Mouse (Mus musculus) kidney, adult 11 months (tissue): ENCODE results near the gene Noc4l.

Experiments used
- DNase-seq: peaks from one replicate; pipeline ENCODE4 v3.0.0; 2022

Gene Noc4l

DNA sequence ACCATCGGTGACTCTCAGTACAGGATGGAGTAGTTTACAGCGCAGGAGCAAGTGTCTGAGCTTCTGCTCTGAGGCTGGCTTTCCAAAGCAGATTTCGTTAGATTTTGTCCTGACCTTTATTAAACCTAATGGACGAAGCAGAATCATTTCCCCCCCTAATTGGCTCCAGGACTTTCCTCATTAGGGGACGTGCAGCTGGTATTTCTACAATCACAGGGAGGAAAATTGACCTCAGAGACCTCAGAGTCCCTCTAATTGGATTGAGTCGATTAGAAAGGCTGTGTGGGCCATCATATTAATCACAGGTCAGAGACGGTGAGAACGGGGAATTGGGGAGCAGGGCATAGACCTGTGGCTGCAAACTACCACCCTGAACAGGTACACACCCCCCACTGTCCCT lies 44.3 kb downstream of the Noc4l start:
- DNase-seq: no peak

DNA sequence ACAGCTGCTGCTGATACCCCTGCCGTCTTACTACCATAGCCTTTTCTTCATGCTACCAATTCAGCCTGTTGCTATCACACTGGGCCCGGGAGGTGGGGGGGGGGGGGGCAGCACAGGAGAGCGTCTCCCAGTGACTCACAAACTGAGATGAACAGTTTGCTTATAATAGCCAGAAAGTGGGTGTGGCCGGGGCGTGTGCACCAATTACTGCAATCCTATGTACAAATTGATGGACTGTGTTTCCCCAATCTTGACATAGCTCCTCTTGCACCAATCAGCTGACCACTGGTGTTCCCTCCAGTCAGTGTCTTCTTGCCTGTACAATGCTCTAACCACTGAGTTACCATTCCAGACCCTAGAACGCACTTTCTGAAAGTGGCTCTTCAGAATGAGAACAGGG lies 44.9 kb downstream of the Noc4l start:
- no peak for DNase-seq

DNA sequence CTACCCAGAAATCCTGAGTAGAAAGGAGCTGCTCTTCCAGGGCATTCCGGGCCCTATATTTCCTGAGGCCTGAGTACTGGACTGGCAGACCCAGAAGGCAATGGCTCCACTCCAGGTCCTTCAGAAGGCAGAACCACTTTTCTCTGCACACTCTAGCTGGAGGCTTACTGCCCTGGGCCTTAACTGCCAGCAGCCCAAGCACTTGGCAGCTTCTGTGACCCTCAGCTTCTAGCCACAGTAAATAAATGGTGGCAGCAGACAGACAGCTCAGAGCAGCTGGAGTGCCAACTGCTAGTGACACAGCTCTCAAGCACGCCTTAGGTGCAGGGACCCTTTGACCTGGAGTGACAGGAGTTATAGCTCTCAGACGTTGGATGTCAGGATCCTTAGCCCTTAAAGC lies 45.5 kb downstream of the Noc4l start:
- DNase-seq: no peak

DNA sequence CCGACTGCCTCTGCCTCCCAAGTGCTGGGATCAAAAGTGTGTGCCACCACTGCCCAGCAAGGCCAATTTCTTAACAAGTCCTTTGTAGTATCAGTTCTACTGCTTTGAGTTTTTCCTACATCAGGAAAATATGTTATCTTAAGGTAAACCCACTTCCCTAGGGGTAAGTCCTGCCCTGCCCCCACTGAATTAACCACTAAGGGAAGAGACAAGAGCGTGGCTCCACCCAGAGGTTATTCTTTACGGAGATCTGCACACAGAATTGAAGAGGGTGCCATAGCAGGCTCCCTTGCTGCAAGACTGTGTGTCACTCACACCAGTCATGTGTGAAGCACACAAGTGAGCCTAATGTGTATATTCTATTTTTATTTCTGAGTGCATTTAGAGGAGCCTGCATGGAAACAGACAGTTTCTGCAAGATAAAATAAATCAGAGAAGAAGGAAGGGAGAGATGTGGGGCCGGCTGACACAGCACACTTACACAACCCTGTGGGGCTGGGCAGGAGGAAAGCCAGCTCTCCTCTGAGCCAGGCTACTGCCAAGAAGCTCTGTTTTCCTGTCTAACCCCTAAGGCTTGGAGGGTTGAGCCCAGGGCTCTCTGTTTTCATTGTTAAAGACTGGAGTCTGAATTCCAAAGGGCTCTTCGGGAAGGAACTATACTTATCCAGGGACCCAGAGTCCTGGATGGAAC lies 47.5 kb downstream of the Noc4l start:
- DNase-seq: no peak

DNA sequence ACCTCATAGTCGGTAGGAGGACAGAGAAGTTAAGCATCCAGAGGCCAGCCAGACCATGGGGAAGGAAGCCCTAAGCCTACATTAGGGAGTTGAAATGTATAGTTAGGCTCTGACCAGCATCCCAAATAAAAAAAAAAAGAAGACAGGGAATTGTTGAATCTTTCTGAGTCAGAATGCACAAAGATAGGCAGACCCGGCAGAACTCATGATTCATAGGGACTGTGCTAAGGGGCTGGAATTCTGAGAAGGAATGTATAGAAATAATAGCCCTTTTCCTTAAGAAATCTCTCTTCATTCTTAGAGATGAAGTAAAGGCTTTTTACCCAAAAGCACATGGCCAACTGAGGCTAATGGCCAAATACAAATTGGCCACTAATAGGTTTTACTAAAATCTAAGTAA lies 48.9 kb downstream of the Noc4l start:
- DNase-seq: no peak

DNA sequence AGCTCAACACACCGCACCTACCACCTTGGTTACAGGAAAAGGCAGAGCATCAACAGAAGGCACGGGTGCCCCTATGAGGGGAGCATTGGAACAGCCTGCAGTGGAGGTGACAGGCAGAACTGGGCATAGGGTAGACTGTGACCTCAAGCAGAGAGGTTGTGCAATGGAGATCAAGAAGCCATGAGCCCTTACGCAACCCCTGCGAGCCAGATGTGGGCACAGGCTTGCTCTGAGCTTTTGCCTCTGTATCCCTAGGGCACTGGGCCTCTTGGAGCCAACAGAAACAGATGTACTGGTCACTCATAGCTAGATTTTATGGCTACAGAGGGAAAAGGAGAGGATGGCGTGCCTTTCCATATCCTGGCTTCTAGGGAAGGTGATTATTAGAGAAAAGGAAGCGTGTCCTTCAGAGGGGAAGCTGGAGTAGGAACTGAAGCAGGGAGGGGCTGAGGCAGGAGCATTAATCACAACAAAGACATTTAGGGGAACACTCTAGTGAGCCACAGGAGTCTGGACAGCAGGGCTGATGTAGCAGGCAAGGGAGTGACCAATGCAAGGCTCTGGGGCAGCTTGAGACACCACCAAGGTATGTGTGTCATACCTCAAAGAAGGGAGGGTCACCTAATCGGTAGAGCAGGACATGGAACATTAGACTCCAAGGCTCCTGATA lies 50.1 kb downstream of the Noc4l start:
- no peak for DNase-seq
